Mouse (Mus musculus) CH12.LX (cell line): ENCODE measurements at regions not wholly inside any gene's neighbourhood (a gene's known extent, or its start where the extent isn't known, plus 50 kb on each side); places are given as distances from the start of the nearest gene placed in this dataset.

Experiments
- CTCF ChIP-seq, 2 experiments: IDR thresholded peaks in 1 of 2; conservative IDR thresholded peaks in 1 of 2; 2 replicates each; pipeline ENCODE4 v1.5.1; 2011 to 2012; ENCODE audit warnings: low read depth in 2 of 2, low read length in 2 of 2, improper control_type of control experiment in 1 of 2, inconsistent platforms in 1 of 2, mild to moderate bottlenecking in 1 of 2, moderate library complexity in 1 of 2
- EP300 ChIP-seq: IDR thresholded peaks from 2 replicates; pipeline ENCODE4 v1.6.1; 2011; ENCODE audit warnings: low read length, improper control_type of control experiment
- ETS1 ChIP-seq: conservative IDR thresholded peaks from 2 replicates; pipeline ENCODE4 v1.6.1; 2012; ENCODE audit warnings: low read depth, mild to moderate bottlenecking, inconsistent platforms, low read length, improper control_type of control experiment, moderate library complexity
- MAZ ChIP-seq: IDR thresholded peaks from 2 replicates; pipeline ENCODE4 v1.6.1; 2012; ENCODE audit warnings: low read depth, mild to moderate bottlenecking, inconsistent platforms, low read length, improper control_type of control experiment, moderate library complexity
- PAX5 ChIP-seq: IDR thresholded peaks from 2 replicates; pipeline ENCODE4 v1.6.1; 2012; ENCODE audit warnings: low read length, inconsistent platforms, mixed read lengths
- SIN3A ChIP-seq: IDR thresholded peaks from 2 replicates; pipeline ENCODE4 v1.6.1; 2012; ENCODE audit warnings: low read length, improper control_type of control experiment, inconsistent platforms
- ZNF384 ChIP-seq: IDR thresholded peaks from 2 replicates; pipeline ENCODE4 v1.6.1; 2012; ENCODE audit warnings: low read depth, low read length, improper control_type of control experiment, inconsistent platforms

GRCm38 (mm10) chr13:55990186-55990585, 146.0 kb downstream of the H2afy start:
- TF ChIP-seq PAX5 (no peak), CTCF (conservative IDR thresholded peaks at IDR 0.05 in 1 of 2, IDR thresholded peaks at IDR 0.05 in 1 of 2; ENCODE audit: low read depth in 2 of 2, low read length in 2 of 2) (no peak), SIN3A (no peak), ETS1 (no peak), ZNF384 (no peak), MAZ (no peak), EP300 (no peak)
